Mouse (Mus musculus): Measurements from ENCODE around the gene Erp29. TPM values are rescaled to one million over a fixed set of nuclear protein-coding genes. Genes with fewer than 3 reads are reported as not detected.
A peak's percentile ranks its signal among the peaks of the same experiment; 100 is the strongest.

The Erp29 gene
- polyA plus RNA-seq, 1 experiment from 2014 or later, result 143 TPM

GRCm38 (mm10) chr5:121438756-121439155, 13.6 kb downstream of the Erp29 start:
- no peak for DNase-seq (ENCODE audit: low spot score)
- WGBS, result 94% methylated on average over 11 of the region's 11 CpGs
- Histone ChIP-seq H3K27ac (no peak overlapping the region), H3K4me1 (replicated peaks) (no peaks in the 10 kb centered on the region), H3K9me3 (no peaks in the 10 kb centered on the region), H3K36me3 (peaks cover 99% of the 10 kb centered on the region), H3K4me3 (no peak overlapping the region), H3K27me3 (ENCODE audit: insufficient read depth, poor library complexity, severe bottlenecking) (no peaks in the 10 kb centered on the region)

GRCm38 (mm10) chr5:121438131-121438530, 14.2 kb downstream of the Erp29 start:
- Histone ChIP-seq H3K4me3 (no peak overlapping the region), H3K27me3 (ENCODE audit: insufficient read depth, poor library complexity, severe bottlenecking) (no peaks in the 10 kb centered on the region), H3K27ac (no peak overlapping the region), H3K36me3 (peaks cover 99% of the 10 kb centered on the region), H3K9me3 (no peaks in the 10 kb centered on the region), H3K4me1 (replicated peaks) (no peaks in the 10 kb centered on the region)
- WGBS, result 90% methylated on average over 5 of the region's 5 CpGs
- DNase-seq (ENCODE audit: low spot score), result no peak

- no peak overlapping the region for H3K27ac ChIP-seq
- 95% methylated on average over 3 of the region's 3 CpGs for WGBS
- no peaks in the 10 kb centered on the region for H3K9me3 ChIP-seq
- H3K4me3 ChIP-seq, result no peak overlapping the region
- H3K4me1 ChIP-seq (replicated peaks), result no peaks in the 10 kb centered on the region
- H3K36me3 ChIP-seq, result peaks cover 100% of the 10 kb centered on the region
- no peak for DNase-seq (ENCODE audit: low spot score)
- no peaks in the 10 kb centered on the region for H3K27me3 ChIP-seq (ENCODE audit: insufficient read depth, poor library complexity, severe bottlenecking)
Measured at GRCm38 (mm10) chr5:121428954-121429353, 23.4 kb downstream of the Erp29 start.

GRCm38 (mm10) chr5:121423297-121423696, 29.0 kb downstream of the Erp29 start:
- no peak for DNase-seq (ENCODE audit: low spot score)
- no peaks in the 10 kb centered on the region for H3K4me1 ChIP-seq (replicated peaks)
- no peaks in the 10 kb centered on the region for H3K27me3 ChIP-seq (ENCODE audit: insufficient read depth, poor library complexity, severe bottlenecking)
- peaks cover 100% of the 10 kb centered on the region for H3K36me3 ChIP-seq
- no peak overlapping the region for H3K4me3 ChIP-seq
- no peak overlapping the region for H3K27ac ChIP-seq
- H3K9me3 ChIP-seq, result no peaks in the 10 kb centered on the region
- 91% methylated on average over 10 of the region's 10 CpGs for WGBS

GRCm38 (mm10) chr5:121422787-121423186, 29.5 kb downstream of the Erp29 start:
- no peak overlapping the region for H3K27ac ChIP-seq
- no peak for DNase-seq (ENCODE audit: low spot score)
- 94% methylated on average over 6 of the region's 6 CpGs for WGBS
- H3K4me1 ChIP-seq (replicated peaks), result no peaks in the 10 kb centered on the region
- no peaks in the 10 kb centered on the region for H3K9me3 ChIP-seq
- no peaks in the 10 kb centered on the region for H3K27me3 ChIP-seq (ENCODE audit: insufficient read depth, poor library complexity, severe bottlenecking)
- no peak overlapping the region for H3K4me3 ChIP-seq
- peaks cover 100% of the 10 kb centered on the region for H3K36me3 ChIP-seq

- H3K36me3 ChIP-seq, result peaks cover 100% of the 10 kb centered on the region
- H3K4me1 ChIP-seq (replicated peaks), result no peaks in the 10 kb centered on the region
- WGBS, result 93% methylated on average over 9 of the region's 9 CpGs
- no peak overlapping the region for H3K4me3 ChIP-seq
- H3K27me3 ChIP-seq (ENCODE audit: insufficient read depth, poor library complexity, severe bottlenecking), result no peaks in the 10 kb centered on the region
- DNase-seq (ENCODE audit: low spot score), result no peak
- no peaks in the 10 kb centered on the region for H3K9me3 ChIP-seq
- H3K27ac ChIP-seq, result no peak overlapping the region
Measured at GRCm38 (mm10) chr5:121420721-121421120, 31.6 kb downstream of the Erp29 start.

GRCm38 (mm10) chr5:121410975-121411374, 41.3 kb downstream of the Erp29 start:
- H3K4me1 ChIP-seq (replicated peaks), result no peaks in the 10 kb centered on the region
- H3K27ac ChIP-seq, result no peak overlapping the region
- H3K9me3 ChIP-seq, result no peaks in the 10 kb centered on the region
- DNase-seq (ENCODE audit: low spot score), result no peak
- H3K27me3 ChIP-seq (ENCODE audit: insufficient read depth, poor library complexity, severe bottlenecking), result no peaks in the 10 kb centered on the region
- 96% methylated on average over 4 of the region's 4 CpGs for WGBS
- no peak overlapping the region for H3K4me3 ChIP-seq
- peaks cover 99% of the 10 kb centered on the region for H3K36me3 ChIP-seq

GRCm38 (mm10) chr5:121407856-121408255, 44.5 kb downstream of the Erp29 start:
- H3K4me1 ChIP-seq (replicated peaks), result no peaks in the 10 kb centered on the region
- H3K27me3 ChIP-seq (ENCODE audit: insufficient read depth, poor library complexity, severe bottlenecking), result no peaks in the 10 kb centered on the region
- no peak overlapping the region for H3K27ac ChIP-seq
- no peak overlapping the region for H3K4me3 ChIP-seq
- H3K9me3 ChIP-seq, result no peaks in the 10 kb centered on the region
- peaks cover 94% of the 10 kb centered on the region for H3K36me3 ChIP-seq
- no peak for DNase-seq (ENCODE audit: low spot score)
- WGBS, result 91% methylated on average over 8 of the region's 8 CpGs

- DNase-seq (ENCODE audit: low spot score), result no peak
- no peak overlapping the region for H3K4me3 ChIP-seq
- no peaks in the 10 kb centered on the region for H3K9me3 ChIP-seq
- 86% methylated on average over 5 of the region's 5 CpGs for WGBS
- no peaks in the 10 kb centered on the region for H3K27me3 ChIP-seq (ENCODE audit: insufficient read depth, poor library complexity, severe bottlenecking)
- H3K36me3 ChIP-seq, result peaks cover 57% of the 10 kb centered on the region
- no peak overlapping the region for H3K27ac ChIP-seq
- peaks cover 16% of the 10 kb centered on the region for H3K4me1 ChIP-seq (replicated peaks)
Measured at GRCm38 (mm10) chr5:121400849-121401248, 51.5 kb downstream of the Erp29 start.

- Histone ChIP-seq H3K27ac (no peak overlapping the region), H3K4me1 (replicated peaks) (peaks cover 16% of the 10 kb centered on the region), H3K36me3 (peaks cover 51% of the 10 kb centered on the region), H3K4me3 (no peak overlapping the region), H3K27me3 (ENCODE audit: insufficient read depth, poor library complexity, severe bottlenecking) (no peaks in the 10 kb centered on the region), H3K9me3 (no peaks in the 10 kb centered on the region)
- 82% methylated on average over 5 of the region's 5 CpGs for WGBS
- DNase-seq (ENCODE audit: low spot score), result no peak
Measured at GRCm38 (mm10) chr5:121400064-121400463, 52.2 kb downstream of the Erp29 start.

- DNase-seq (ENCODE audit: low spot score), result no peak
- peaks cover 16% of the 10 kb centered on the region for H3K4me1 ChIP-seq (replicated peaks)
- peaks cover 46% of the 10 kb centered on the region for H3K36me3 ChIP-seq
- peak overlapping the region; percentile 78 for H3K4me3 ChIP-seq
- H3K9me3 ChIP-seq, result no peaks in the 10 kb centered on the region
- WGBS, result 89% methylated on average over 5 of the region's 5 CpGs
- H3K27ac ChIP-seq, result no peak overlapping the region
- H3K27me3 ChIP-seq (ENCODE audit: insufficient read depth, poor library complexity, severe bottlenecking), result no peaks in the 10 kb centered on the region
Measured at GRCm38 (mm10) chr5:121399540-121399939, 52.8 kb downstream of the Erp29 start.

- WGBS, result 64% methylated on average over 9 of the region's 9 CpGs
- DNase-seq (ENCODE audit: low spot score), result no peak
- Histone ChIP-seq H3K9me3 (no peaks in the 10 kb centered on the region), H3K4me1 (replicated peaks) (peaks cover 16% of the 10 kb centered on the region), H3K4me3 (peak overlapping the region; percentile 78), H3K36me3 (peaks cover 45% of the 10 kb centered on the region), H3K27ac (no peak overlapping the region), H3K27me3 (ENCODE audit: insufficient read depth, poor library complexity, severe bottlenecking) (no peaks in the 10 kb centered on the region)
Measured at GRCm38 (mm10) chr5:121398965-121399462, 53.3 kb downstream of the Erp29 start.

- Histone ChIP-seq H3K27ac (peak overlapping the region; percentile 90), H3K4me1 (replicated peaks) (peaks cover 16% of the 10 kb centered on the region), H3K36me3 (peaks cover 38% of the 10 kb centered on the region), H3K4me3 (peak overlapping the region; percentile 78), H3K9me3 (no peaks in the 10 kb centered on the region), H3K27me3 (ENCODE audit: insufficient read depth, poor library complexity, severe bottlenecking) (no peaks in the 10 kb centered on the region)
- whole genome bisulfite sequencing, result under 1% methylated on average over 67 of the region's 67 CpGs
- DNase-seq (ENCODE audit: low spot score), result peak; percentile 62
Measured at GRCm38 (mm10) chr5:121398146-121398964, 54.0 kb downstream of the Erp29 start.
